Mouse (Mus musculus) bone marrow, adult 2 months (tissue): ENCODE results near the gene Tarbp1. TPM values are rescaled to one million over a fixed set of nuclear protein-coding genes. Genes with fewer than 3 reads are reported as not detected.
"Not testable (repeated sequence)": the region's sequence is repeated elsewhere in the genome, so short reads cannot be mapped to it uniquely, and the experiment has no call there.

Source experiments
- H3K27ac ChIP-seq: fragments of 200-500 bp; 2 replicates; pipeline ENCODE4 v1.5.1; 2012; ENCODE audit warnings: low read depth, mild to moderate bottlenecking, control low read depth, inconsistent platforms, low read length; ENCODE audit not compliant: control insufficient read depth, poor library complexity, insufficient read depth
- H3K4me1 ChIP-seq: fragments of 200-500 bp; 2 replicates; pipeline ENCODE4 v1.6.1; 2011; ENCODE audit warnings: low read length; ENCODE audit not compliant: control insufficient read depth, insufficient read depth
- H3K4me3 ChIP-seq: fragments of 200-500 bp; replicated peaks from 2 replicates; pipeline ENCODE3; 2011; ENCODE audit warnings: mild to moderate bottlenecking, low read depth, low read length, control low read depth; ENCODE audit not compliant: control insufficient read depth
- CTCF ChIP-seq: fragments of 200-500 bp; IDR thresholded peaks from 2 replicates; pipeline ENCODE4 v1.5.1; 2011; ENCODE audit warnings: low read length, control low read depth; ENCODE audit not compliant: control insufficient read depth, insufficient read depth
- POLR2A ChIP-seq: fragments of 200-500 bp; IDR thresholded peaks from 2 replicates; pipeline ENCODE4 v1.6.1; 2011; ENCODE audit warnings: low read depth, mild to moderate bottlenecking, control low read depth, low read length, borderline replicate concordance; ENCODE audit not compliant: control insufficient read depth
- WGBS: fragments of 180-500 bp; shearing (Covaris S2); methylation state at CpG from one replicate; pipeline ENCODE4 v1.1.7; 2018; 5-methylcytosine and 5-hydroxymethylcytosine counted together
- polyA plus RNA-seq: library from polyadenylated mRNA; stranded (reverse); fragments of >200 nt; gene quantifications from 2 replicates; pipeline ENCODE4 v1.2.4, GENCODE M21; 2011; ENCODE audit warnings: low replicate concordance; ENCODE audit not compliant: missing spikeins, insufficient read depth, insufficient read length

The Tarbp1 gene
- polyA plus RNA-seq, 1 experiment, result 2.9 TPM

DNA sequence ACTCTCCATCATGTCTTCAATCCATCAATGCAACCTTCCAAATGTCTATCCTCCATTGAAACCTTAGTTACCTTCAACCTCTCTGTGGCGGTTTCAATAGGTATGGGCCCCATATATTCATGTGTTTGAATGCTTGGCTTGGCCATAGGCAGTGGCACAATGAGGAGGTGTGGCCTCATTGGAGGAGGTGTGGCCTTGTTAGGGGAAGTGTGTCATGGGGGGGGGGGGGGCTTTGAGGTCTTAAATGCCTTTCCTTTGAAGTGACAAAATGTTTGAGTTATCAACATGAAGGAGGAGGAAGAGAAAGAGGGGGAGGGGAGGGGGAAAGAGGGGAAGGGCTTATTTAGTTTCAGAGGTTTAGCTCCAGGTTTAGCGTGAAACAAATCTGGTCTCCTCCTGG is 5.5 kb upstream of the Tarbp1 start:
- no peak overlapping the region for H3K27ac ChIP-seq
- 50% methylated on average over 2 of the region's 2 CpGs for WGBS
- no peak for TF ChIP-seq POLR2A
- TF ChIP-seq CTCF, result no peak
- no peak overlapping the region for H3K4me3 ChIP-seq
- H3K4me1 ChIP-seq, result peaks cover 3% of the 10 kb centered on the region; the same call in 1 of the 2 replicates

DNA sequence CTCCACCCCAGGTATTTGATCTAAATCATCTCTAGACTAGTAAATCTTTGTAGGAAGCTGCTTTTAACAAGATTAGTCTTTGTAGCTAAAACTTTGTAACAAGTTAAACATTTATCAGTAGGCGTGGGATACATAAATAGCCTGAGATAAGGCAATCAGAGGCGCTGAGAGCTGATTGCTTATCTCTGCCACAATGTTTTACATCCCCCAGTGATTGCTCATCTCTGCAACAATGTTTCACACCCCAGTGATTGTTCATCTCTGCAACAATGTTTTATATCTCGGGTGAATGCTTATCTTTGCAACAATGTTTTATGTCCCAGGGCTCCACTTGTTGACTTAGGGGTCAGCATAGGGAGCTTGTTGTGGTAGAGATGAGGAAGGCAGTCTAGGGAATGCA is 3.8 kb upstream of the Tarbp1 start:
- Histone ChIP-seq H3K27ac (no peak overlapping the region), H3K4me3 (no peak overlapping the region), H3K4me1 (peaks cover 3% of the 10 kb centered on the region; the same call in 1 of the 2 replicates)
- TF ChIP-seq POLR2A (no peak), CTCF (no peak)
- 50% methylated on average over 3 of the region's 3 CpGs for WGBS

DNA sequence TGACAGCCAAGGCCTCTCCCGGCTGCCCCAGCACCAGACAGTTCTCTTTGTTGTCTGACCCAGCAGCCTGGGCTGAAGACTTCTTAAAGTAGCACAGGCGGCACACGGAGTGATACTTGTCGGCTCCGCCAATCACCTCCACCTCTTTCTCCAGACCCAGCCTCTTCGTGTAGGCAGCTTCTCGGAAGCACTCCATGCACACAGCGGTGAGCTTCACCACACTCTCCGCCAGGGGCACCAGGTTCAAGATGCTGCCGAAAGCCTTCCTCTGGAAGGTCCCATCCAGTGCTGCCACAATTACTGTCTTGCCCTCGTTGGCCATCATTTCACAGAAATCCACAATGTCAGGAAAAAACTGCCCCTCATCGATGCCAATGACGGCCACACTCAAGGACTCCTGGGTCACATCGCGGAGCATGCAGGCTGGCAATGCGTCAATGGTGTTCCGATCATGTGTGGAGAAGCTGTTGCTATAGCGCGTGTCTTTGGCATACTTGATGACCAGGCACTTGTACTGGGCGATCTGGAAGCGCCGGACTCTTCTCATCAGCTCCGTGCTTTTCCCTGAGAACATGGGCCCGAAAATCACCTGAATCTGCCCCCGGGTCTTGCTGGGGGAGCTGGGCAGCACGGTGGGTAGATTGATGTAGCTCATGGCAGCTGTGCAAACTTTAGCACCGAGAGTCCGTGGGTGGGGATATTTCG is 1.4 kb upstream of the Tarbp1 start:
- H3K4me1 ChIP-seq, H3K4me3 ChIP-seq, H3K27ac ChIP-seq: not testable (repeated sequence)
- WGBS, result 72% methylated on average over 29 of the region's 29 CpGs

GRCm38 (mm10) chr8:126475738-126476137 is 873 bp upstream of the Tarbp1 start:
- 82% methylated on average over 8 of the region's 8 CpGs for WGBS
- not testable (repeated sequence) for H3K27ac ChIP-seq, H3K4me1 ChIP-seq, H3K4me3 ChIP-seq

GRCm38 (mm10) chr8:126473802-126474298 is 1.0 kb downstream of the Tarbp1 start:
- peak overlapping the region; percentile 38 for H3K27ac ChIP-seq
- H3K4me1 ChIP-seq, result no peaks in the 10 kb centered on the region; the same call in 1 of the 2 replicates
- TF ChIP-seq CTCF (no peak), POLR2A (no peak)
- peak overlapping the region; percentile 89 for H3K4me3 ChIP-seq
- WGBS, result 10% methylated on average over 16 of the region's 16 CpGs

DNA sequence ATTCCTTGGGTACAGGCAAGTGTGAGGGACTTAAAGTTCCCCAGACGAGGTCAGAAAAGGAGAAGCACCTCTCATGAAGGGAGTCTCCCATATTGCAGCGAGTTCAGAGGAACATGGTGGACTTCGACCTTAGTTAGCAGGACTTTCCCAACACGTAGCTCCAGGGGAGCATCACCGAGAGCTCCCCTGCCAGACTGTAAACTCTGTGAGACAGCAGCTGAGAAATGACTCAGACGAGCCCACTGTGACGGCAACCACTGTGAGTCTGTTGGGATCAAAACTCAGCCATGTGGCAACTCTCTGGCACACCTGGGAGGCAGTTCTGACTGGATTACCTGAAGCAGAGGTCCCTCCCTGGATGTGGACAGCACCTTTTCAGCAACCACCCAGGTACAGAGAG is 10.8 kb downstream of the Tarbp1 start:
- no peak overlapping the region for H3K4me3 ChIP-seq
- WGBS, result 75% methylated on average over 7 of the region's 7 CpGs
- no peak for TF ChIP-seq POLR2A
- TF ChIP-seq CTCF, result no peak

DNA sequence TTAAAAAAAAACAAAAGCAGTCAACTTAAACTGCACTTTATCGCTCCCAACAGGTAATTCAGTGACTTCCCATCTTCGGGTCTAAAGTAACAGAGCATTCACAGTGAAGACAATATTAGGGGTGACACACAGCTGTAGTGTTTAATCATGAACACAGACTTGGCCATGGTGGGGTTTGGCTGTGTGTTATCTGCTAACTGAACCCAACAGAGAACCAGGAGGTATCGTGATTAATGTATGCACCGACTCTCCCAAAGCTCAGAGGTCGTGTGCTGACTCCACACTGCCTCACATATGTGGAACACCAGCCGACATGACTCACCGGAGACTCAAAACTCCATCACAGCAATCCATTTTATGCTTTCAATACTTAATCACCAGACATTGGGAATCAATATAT is 13.1 kb downstream of the Tarbp1 start:
- no peak overlapping the region for H3K27ac ChIP-seq
- no peak overlapping the region for H3K4me3 ChIP-seq
- no peaks in the 10 kb centered on the region; the same call in 1 of the 2 replicates for H3K4me1 ChIP-seq
- TF ChIP-seq POLR2A (no peak), CTCF (no peak)
- WGBS, result 62% methylated on average over 7 of the region's 7 CpGs

More for the DNA sequence above, 10.8 kb downstream of the Tarbp1 start:
- Histone ChIP-seq H3K27ac (no peak overlapping the region), H3K4me1 (no peaks in the 10 kb centered on the region; the same call in 1 of the 2 replicates)

GRCm38 (mm10) chr8:126460274-126460673 is 14.6 kb downstream of the Tarbp1 start:
- TF ChIP-seq POLR2A (no peak), CTCF (peak; percentile 70)
- no peak overlapping the region for H3K27ac ChIP-seq
- no peaks in the 10 kb centered on the region; the same call in 1 of the 2 replicates for H3K4me1 ChIP-seq
- WGBS, result 51% methylated on average over 3 of the region's 3 CpGs
- no peak overlapping the region for H3K4me3 ChIP-seq

DNA sequence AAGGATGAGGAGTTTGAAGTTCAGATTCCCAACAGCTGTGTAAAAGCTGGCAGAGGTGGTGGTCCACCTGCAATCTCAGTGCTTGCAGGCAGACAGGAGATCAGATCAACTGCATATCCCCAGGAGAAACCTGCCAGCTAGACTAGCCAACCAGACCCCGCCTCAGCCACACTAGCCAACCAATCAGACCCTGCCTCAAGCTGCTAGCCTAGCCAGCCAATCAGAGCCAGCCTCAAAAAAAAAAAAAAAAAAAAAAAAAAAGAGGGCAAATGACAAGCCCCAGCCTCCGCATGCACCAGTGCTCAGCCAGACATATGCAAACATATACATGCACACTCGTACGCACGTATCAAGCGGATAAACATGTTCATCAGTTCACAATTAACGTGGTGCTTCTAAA is 19.5 kb downstream of the Tarbp1 start:
- Histone ChIP-seq H3K27ac (no peak overlapping the region), H3K4me1 (no peaks in the 10 kb centered on the region), H3K4me3 (no peak overlapping the region)
- 96% methylated on average over 7 of the region's 7 CpGs for WGBS
- TF ChIP-seq CTCF, result no peak
- no peak for TF ChIP-seq POLR2A
